Mouse (Mus musculus) liver, embryonic 13.5 days (tissue): ENCODE measurements around the gene Dedd2. TPM values are rescaled to one million over a fixed set of nuclear protein-coding genes. Genes with fewer than 3 reads are reported as not detected.

Source experiments
- microRNA-seq: library from miRNA; unstranded; fragments of <30 nt; microRNA quantifications from one replicate; pipeline ENCODE4, GENCODE M21; 2016
- polyA plus RNA-seq: library from polyadenylated mRNA; unstranded; fragments of >200 nt; fragmentation: Nextera tagmentation; extraction: Ambion mirVana; gene quantifications from 2 replicates; pipeline ENCODE4 v1.2.1, GENCODE M21; 2015

Dedd2 gene
- polyA plus RNA-seq, 1 experiment from 2014 or later, result 27.6 TPM

Small RNA genes within 50 kb of the gene (microRNA-seq; reads per million reads assigned to microRNA genes)
- 1.2 reads per million for gene Mir7048

Other genes starting within 250 kb of the Dedd2 start
- 56.4 and 59.5 TPM in 2 replicates for gene Rabac1, start 247.9 kb downstream of the Dedd2 start, polyA plus RNA-seq
- gene Atp1a3, start 214.7 kb downstream of the Dedd2 start, polyA plus RNA-seq, result 0.82 and 0.87 TPM in 2 replicates
- 0.86 and 1.0 TPM in 2 replicates for gene Grik5, start 148.3 kb downstream of the Dedd2 start, polyA plus RNA-seq
- gene Zfp574, start 148.0 kb downstream of the Dedd2 start, polyA plus RNA-seq, result 9.7 and 11.1 TPM in 2 replicates
- gene Pou2f2, start 40.9 kb downstream of the Dedd2 start, polyA plus RNA-seq, result 1.5 and 1.6 TPM in 2 replicates
- gene Zfp526, start 810 bp upstream of the Dedd2 start, polyA plus RNA-seq, result 2.0 and 2.1 TPM in 2 replicates
- gene Gsk3a, start 17.2 kb upstream of the Dedd2 start, polyA plus RNA-seq, result 6.2 and 6.3 TPM in 2 replicates
- gene Erf, start 30.1 kb upstream of the Dedd2 start, polyA plus RNA-seq, result 4.3 TPM in 2 replicates
- 9.7 and 10.4 TPM in 2 replicates for gene Cic, start 47.1 kb upstream of the Dedd2 start, polyA plus RNA-seq
- gene Pafah1b3, start 77.4 kb upstream of the Dedd2 start, polyA plus RNA-seq, result 29.3 and 31.6 TPM in 2 replicates
- gene Prr19, start 80.8 kb upstream of the Dedd2 start, polyA plus RNA-seq, result not detected in 2 replicates
- 0.10 TPM in 1 of 2 replicates, not detected in the other for gene Tmem145, start 85.5 kb upstream of the Dedd2 start, polyA plus RNA-seq
- 1.0 and 1.2 TPM in 2 replicates for gene Megf8, start 96.5 kb upstream of the Dedd2 start, polyA plus RNA-seq
- gene Cnfn, start 149.1 kb upstream of the Dedd2 start, polyA plus RNA-seq, result 0.15 TPM in 1 of 2 replicates, not detected in the other
- gene Lipe, start 178.1 kb upstream of the Dedd2 start, polyA plus RNA-seq, result 2.4 and 2.7 TPM in 2 replicates
- not detected in 2 replicates for gene Cxcl17, start 192.3 kb upstream of the Dedd2 start, polyA plus RNA-seq